Mouse (Mus musculus): Measurements from ENCODE around the gene Dmbx1.

Dmbx1 gene

DNA sequence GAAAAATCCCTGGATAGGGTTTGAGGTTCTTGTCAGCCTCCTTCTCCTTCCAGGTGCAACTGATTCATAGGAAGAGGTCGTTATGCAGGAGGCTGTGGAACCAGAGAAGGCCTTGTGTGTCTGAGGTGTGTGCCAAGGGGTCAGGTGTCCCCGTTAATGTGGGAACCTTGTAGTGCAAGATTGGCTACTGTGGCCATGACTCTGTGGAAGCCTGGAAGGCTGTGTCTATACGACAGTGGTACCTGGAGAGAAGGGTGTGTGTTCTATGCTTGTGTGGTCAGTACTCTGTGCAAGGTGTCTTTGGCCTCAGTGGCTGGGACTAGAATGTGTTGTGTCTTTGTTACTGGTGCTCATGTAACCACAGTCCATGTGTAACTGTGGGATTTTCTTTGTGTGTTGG lies 955 bp upstream of the Dmbx1 start:
- DNase-seq (ENCODE audit: low read depth, low spot score), result no peak

- no peak for DNase-seq (ENCODE audit: low read depth, low spot score)
Measured at GRCm38 (mm10) chr4:115938276-115939160, 1.2 kb downstream of the Dmbx1 start.

DNA sequence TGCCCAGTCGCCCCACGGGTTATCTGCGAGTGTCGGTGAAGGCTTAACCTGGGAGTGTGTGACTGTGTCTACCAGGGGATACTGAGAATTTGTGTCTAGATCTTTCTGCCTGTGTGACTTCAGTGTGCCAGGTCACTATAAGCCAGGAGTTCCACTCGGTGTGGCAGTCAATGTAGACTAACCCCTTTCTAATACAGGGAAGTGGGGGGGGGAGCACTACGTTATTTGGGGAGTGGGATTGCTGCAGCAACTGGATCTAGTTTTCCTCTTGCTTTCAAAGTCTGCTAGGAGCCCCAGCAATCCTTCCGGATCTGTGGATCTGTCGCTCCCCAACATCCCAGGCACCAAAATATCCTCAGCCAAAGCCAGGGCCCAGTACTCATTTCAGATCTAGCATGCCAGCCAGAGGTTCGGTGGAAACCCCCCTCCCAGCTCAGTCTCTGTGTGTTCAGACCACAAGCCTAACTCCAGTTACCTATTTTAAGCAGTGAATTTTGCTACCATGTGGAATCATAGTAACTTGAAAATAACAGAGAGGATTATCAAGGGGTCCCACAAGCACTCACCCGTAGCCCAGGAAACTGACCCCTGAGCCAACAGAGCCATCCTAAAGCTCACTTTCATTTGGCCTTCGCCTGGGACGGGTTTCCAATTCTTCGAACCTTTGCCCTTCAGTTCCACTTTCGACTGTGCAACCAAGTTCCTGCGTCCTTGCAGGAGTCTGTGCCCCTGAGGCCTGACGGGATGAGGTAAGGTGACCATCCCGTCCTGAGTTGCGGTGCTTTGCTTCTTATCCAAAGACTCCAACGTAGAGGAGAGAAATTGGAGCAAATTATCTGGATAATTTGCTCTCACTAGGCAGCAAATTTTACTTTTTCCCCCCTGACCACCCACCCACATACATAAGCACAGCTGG lies 2.4 kb downstream of the Dmbx1 start:
- no peak for DNase-seq (ENCODE audit: low read depth, low spot score)

- no peak for DNase-seq (ENCODE audit: low read depth, low spot score)
Measured at GRCm38 (mm10) chr4:115936646-115937045, 3.1 kb downstream of the Dmbx1 start.

GRCm38 (mm10) chr4:115935835-115936581 lies 3.7 kb downstream of the Dmbx1 start:
- no peak for DNase-seq (ENCODE audit: low read depth, low spot score)

- DNase-seq (ENCODE audit: low read depth, low spot score), result no peak
Measured at GRCm38 (mm10) chr4:115931556-115932088, 8.1 kb downstream of the Dmbx1 start.

GRCm38 (mm10) chr4:115927637-115928036 lies 12.1 kb downstream of the Dmbx1 start:
- no peak for DNase-seq (ENCODE audit: low read depth, low spot score)

DNA sequence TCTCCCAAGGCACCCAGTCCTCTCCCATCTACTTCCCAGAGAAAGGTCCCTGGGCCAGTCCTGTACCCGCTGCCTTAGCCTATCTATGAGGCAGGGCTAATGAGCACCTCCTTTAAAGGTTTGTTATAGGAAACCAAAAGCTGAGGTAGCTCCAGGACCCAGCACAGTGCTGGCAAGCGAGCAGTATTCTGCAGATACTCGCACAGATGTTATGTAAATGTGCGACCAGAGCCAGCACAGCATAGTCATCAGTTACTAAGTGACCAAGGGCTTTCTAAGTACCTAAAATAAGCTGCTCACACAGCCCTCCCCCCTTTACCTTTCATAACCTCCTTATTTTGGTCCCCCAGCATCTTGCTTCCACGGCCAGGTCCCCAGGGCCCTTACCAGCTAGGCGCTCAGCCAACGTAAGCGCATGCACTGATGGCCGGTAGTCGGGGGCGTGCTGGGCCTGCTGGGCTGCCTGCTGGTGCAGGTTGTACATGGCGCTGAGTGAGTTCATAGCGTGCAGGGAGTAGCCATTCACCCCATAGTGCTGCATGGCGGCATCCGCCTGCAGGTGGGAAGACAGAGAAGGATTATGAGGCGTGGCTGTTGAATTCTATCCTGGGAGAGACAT lies 16.4 kb downstream of the Dmbx1 start:
- no peak for DNase-seq (ENCODE audit: low read depth, low spot score)

- DNase-seq (ENCODE audit: low read depth, low spot score), result no peak
Measured at GRCm38 (mm10) chr4:115922688-115923087, 17.0 kb downstream of the Dmbx1 start.

DNA sequence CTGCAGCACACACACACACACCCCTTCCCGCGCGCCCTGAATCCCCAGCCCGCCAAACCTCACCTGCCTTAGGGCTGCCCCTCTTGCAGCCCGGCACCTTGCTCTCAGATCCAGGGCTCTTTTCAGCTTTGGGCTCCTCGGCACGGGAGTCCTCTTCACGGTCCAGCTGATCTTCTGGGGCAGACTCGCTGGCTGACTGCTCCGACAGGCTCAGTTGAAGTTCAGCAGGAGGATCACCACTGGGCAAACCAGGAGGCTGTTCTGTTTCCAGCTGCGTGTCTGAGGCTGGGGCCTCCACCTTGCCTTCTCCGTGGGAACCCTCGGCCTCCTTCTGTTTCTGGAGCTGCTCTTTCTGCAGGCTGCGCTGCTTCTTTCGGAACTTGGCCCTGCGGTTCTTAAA lies 19.8 kb downstream of the Dmbx1 start:
- DNase-seq (ENCODE audit: low read depth, low spot score), result no peak

- no peak for DNase-seq (ENCODE audit: low read depth, low spot score)
Measured at GRCm38 (mm10) chr4:115911586-115911985, 28.1 kb downstream of the Dmbx1 start.

DNA sequence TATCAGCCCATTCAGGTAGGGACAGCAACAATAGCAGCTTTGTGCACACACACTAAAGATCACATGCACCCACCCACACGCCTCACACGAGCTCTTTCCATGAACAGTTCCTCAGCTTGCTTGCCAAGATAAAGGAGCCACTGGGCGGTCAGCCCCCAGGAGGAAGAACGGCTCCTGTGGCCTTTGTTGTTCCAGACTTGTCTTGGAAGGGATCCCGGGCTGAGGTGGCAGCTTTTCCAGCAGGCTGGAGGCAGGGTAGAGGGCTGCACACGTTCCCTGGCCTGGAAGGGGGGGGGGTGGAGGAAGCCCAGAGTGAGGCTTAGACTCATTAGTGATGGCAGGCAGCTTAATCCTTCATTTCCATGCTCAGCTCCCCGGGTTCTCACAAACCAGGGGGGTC lies 31.1 kb downstream of the Dmbx1 start:
- no peak for DNase-seq (ENCODE audit: low read depth, low spot score)

DNA sequence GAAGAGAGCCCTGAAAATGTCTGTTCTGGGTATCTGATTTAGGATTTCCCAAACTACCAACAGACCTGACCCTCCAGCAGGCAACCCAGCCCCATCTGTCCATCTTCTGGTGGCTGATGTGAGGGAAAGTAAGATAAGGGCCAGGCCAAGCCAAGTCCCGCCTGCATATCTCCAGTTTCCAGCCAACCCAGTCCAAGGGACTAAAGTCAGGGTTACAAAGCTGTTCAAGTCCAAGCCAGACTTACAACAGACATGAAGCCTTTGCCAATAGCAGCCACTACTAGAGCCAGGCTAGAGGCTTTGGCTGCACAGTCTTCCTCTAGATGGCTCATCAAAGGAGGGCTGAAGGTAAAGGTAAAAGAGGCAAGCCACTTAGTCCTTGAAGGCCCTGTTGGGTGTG lies 31.7 kb downstream of the Dmbx1 start:
- DNase-seq (ENCODE audit: low read depth, low spot score), result no peak

GRCm38 (mm10) chr4:115906791-115907190 lies 32.9 kb downstream of the Dmbx1 start:
- no peak for DNase-seq (ENCODE audit: low read depth, low spot score)

DNA sequence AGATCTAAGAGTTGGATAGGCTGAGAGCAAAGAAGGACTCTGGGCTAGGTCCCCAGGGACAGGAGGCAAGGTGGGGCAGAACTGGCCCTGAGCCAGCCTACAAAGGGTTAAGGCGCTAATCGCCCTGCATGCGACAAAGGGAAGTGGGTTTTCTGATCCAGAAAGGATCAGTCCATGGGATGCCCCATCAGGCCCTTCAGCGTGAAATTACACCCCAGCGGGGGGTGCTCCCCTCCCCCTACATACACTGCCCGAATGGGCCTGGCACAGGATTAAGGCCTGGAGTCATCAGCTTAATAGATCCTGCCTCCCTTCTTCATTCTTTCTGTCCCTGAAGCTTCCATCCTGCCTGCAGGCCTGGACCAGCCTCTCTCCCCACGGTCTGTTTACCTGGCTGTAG lies 34.0 kb downstream of the Dmbx1 start:
- peak; percentile 51 for DNase-seq (ENCODE audit: low read depth, low spot score)

- peak; percentile 73 for DNase-seq (ENCODE audit: low read depth, low spot score)
Measured at GRCm38 (mm10) chr4:115904375-115904774, 35.4 kb downstream of the Dmbx1 start.

DNA sequence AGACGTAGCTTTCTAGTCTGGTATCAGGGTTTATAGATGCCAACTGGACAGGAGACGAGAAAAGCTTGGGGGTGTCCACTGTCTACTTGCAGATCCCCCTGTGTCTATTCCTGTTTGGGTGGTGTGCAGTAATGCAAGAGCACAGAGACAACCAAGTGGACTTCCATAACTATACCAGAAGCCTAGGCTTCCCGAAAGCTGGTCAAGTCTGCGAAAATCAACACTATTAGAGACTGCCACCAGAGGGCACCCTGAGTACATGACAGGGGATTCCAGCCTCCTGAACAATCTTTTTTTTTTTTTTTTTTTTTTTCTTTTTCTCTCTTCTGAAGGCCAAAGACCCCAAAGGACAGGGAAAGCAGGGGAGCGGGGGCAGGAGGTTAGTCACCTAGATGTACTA lies 36.9 kb downstream of the Dmbx1 start:
- peak; percentile 84 for DNase-seq (ENCODE audit: low read depth, low spot score)

- DNase-seq (ENCODE audit: low read depth, low spot score), result peak; percentile 51
Measured at GRCm38 (mm10) chr4:115897901-115898631, 41.7 kb downstream of the Dmbx1 start.

DNA sequence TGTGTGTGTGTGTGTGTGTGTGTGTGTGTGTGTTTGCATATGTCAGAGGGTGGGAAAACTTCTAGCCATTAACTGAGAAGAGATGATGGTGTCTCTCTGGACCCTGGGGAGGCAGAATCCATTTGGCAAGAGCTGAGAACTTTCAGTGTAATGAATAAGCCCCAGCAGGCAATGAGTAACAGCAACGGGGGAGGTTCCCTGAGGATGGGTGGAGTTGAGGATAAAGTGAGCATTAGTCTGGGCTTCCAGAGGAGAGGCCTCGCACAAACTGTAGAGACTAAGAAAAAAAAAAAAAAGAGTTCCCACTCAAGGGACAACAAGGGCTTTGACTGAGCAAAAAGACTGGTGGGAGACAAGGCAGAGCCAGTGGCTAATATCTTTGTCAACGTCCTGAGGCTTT lies 45.4 kb downstream of the Dmbx1 start:
- DNase-seq (ENCODE audit: low read depth, low spot score), result no peak

DNA sequence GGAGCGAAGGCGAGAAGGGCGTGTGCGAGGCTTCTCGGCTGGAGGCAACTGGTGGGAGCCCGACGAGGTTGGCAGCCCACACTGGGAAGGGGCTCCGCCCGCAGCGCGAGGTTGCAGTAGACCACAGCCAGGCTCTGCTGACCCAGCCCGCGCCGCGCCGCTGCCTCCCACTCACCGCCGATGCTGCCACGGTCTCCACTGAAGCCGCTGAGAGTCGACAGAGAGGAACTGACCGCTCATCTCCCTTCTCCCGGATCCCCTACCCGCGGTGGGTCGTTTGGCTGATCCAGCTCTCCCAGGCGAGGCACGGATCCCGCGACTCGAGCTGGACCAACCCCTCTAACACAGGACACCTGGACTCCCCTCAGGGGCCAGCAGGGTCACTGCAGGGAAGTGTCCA lies 49.2 kb downstream of the Dmbx1 start, which contains the start of gene 6430628N08Rik:
Gene 6430628N08Rik (plus strand): TSS at position 113 of the 400 bp plus-strand sequence.
- no peak for DNase-seq (ENCODE audit: low read depth, low spot score)

Data from mesoderm, embryonic 11.5 days (tissue).